Mouse (Mus musculus): ENCODE data around the gene Nop2.

Gene Nop2

DNA sequence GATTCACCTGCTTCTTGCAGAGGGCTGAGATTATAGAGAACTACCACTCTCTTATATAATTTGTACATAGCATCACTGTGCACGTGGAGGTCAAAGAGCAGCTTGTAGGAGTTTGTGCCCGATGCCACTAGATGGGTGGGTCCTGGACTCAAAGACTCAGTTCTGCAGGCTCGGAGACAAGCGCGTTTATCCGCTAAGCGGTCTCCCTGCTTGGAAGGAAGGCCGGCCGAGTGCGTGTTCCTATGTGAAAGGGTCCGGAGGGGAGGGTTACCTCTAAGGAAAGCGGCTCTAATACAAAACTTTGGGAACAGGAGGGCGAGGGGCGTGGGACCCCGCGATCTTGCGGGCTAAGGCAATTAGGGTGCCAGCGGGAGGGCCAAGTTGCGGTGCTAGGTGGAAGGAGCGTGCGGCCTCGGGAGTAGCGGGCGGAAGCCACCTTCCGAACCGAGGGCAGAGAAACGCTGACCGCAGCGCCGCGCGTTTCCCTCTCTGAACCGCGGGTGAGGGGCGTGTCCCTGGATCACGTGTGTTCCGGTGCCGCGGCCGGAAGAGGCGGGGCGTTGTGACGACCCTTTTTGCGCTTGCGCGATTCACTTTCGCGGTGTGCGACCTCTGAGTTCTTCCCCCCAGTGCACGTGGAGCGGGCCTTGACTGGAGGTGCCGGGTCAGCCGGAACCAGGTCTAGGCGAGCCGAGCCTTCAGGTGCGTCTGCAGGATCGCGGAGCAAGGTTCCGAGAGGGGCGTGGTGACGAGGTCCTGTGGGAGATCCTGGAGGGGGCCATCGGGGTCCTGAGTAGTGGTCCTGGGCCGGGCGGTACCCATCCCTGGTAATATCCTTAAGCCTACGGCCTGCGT, at the start of gene Nop2:
Gene Nop2, plus strand, starts transcription at position 608 of the 855 bp plus-strand sequence.
- DNase-seq (ENCODE audit: low spot score in 2 of 2): peak in 1 of 2 experiments; percentile 81

DNA sequence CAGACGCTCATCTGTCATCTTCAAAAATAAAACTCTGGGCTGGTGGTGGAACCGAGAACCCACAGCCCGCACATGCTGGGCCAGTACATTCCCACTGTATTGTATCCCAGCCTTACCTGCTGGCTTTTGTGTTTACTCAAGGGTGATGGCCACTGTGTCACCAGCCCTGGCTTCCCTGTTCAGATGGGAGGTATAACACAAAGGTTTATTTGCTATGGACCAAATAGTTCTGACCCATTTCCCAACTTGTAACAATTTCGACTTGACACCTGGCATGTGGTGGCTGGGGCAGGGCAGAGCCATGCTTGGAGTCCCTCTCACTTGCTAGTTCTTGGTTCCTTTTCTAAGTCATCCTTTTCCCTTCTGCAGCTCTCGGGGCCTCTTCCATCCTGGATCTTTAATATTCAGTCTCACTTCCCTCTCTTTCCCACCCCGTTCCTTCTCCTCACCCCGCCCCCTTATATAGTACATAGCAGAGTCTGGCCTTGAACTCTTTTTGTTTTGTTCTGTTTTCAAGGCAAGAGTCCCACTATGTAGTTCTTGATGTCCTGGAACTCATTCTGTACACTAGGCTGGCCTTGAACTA, 48.8 kb upstream of the Nop2 start:
- no peak for DNase-seq (ENCODE audit: low spot score in 2 of 2)

DNA sequence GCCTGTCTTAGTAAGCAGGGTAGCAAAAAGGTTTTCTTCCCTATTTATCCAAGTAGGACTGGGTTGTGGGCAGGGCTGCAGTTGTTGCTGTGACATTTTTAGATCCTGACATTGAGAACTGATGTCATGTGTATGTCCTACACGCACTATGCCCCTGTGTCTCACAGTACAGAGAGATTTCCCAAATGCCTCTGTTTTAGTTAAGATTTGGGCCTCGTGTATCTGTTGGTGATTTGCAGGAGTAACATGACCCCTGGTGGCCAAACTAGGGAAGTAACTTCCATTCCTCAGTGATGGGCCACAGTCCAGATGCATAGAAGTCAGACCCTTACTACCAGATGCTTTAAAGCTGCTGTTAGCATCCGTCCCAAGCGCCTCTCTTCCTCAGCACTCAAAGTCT, 47.3 kb upstream of the Nop2 start:
- DNase-seq (ENCODE audit: low spot score in 2 of 2): peak in 1 of 2 experiments; percentile 82

DNA sequence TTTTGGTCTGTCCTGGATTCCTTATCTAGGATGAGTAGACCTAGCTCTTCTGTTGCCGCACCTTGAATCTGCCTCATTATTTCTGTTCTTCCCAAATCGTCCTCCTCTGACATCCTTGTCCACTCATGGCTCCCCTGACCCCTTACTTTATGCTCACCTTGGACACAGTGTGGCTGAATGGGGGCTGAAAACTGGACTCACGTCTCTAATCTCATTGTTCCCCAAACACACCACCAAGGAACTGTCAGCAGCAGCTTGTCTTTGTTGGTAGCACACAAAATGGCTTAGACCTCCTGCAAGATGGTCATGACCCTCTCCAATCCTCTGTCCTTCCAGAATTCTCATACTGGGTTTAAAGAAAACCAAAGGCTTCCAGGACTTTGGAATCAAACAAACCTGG, 43.8 kb upstream of the Nop2 start:
- no peak for DNase-seq (ENCODE audit: low spot score in 2 of 2)

DNA sequence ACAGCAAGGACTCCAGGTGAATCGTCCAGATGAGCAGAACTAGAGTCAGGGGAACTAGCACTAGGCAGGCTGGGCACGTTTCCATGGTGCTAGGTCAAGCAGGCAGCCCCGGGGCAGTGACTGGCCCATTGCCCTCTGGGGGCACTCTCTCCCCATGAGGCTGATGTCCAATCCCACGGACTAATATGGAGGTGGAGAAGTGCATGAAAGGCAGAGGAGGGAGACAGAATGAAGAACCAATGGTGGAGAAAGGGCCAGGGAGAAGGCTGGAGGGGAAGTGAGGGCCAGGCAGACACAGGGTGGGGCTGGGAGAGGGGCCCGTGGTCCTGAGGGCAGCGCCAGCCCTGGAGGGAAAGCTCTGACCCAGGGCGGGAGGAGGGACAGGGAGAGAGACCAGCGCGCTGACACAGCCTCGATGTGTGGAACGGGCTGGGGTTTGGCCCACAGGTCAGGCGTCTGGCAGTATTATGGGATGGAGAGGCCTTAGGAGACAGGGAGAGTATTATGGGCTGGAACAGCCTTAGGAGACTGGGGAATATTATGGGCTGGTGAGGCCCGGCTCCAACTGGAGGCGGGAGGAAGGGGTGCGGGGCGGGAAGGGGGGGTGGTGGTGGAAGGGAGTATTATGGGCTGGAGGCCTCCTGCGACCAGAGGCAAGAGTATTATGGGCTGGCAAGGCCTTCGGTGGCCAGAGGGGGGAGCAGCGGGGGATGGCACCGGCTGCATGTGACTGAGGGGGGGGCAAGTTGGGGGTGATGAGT, 43.0 kb upstream of the Nop2 start:
- DNase-seq (ENCODE audit: low spot score in 2 of 2): peak; percentile 69 to 73

DNA sequence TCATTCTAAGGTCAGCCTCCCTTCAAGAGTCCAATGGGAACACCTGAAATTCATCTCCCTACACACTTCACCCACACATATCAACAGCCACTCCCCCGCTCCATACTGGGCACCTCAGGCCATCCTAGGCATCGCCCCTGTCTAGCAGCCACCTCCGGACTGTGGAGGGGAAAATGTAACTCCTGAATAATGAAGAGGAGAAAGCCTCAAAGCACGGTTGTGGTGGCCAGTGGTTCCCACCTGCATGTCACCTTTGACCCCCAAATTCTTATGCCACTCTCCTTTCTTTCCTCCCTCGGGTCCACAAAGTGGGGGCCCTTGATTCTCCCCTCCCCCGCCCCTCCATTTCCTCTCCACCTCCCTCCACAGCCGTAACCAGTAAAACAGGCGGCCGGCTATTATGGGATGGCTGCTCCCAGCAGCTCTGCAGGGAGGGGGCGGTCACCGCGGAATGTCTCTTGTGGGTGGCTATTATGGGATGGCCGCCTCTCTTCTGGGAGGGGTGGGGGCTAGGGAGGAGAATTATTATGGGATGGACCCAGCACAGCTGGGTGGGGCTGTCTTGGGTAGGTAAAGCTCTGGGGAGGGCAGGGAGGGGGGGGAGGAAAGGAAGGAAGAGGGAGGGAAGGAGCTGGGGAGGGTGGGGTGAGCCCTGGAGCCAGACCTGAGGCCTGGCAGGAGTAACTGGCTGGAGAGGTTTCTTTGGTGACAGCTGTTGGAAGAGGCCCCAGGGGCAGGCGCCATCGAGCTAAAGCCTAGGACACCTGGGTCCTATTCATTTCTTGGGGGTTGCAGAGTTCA, 42.0 kb upstream of the Nop2 start:
- peak; percentile 77 to 90 for DNase-seq (ENCODE audit: low spot score in 2 of 2)

DNA sequence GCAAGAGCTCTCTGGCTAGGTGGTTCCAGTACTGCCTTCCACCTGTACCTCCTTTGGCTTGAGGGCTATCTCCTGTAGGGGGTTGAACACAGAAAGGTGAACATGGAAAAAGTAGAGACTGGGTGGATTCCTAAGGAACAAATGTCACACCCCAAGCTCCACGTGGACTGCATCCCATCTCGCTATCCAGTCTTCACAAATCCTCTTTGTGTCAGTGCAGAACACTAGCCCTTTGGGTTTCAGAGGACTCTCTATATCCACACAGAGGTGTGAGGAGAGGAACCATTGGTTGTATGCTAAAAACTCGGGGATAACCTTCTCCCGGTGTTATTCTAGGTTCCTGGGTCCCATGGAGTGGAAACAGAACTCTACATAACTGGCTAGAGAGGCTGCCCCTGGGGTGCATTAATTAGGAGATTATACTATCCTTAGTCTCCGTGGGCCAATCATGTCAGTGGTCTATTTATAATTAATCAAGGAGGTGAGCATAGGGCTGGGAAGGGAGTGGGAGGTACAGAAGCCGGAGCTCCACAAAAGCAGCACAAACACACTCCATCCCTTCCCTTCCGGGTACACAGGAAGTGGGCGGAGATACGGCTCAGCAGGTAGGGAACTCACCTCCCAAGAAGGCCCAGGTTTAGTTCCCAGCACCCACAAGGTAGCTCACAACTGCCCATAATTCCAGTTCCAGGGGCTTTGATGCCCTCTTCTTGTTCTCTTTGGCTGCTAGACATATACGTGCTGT, 41.2 kb upstream of the Nop2 start:
- no peak for DNase-seq (ENCODE audit: low spot score in 2 of 2)

DNA sequence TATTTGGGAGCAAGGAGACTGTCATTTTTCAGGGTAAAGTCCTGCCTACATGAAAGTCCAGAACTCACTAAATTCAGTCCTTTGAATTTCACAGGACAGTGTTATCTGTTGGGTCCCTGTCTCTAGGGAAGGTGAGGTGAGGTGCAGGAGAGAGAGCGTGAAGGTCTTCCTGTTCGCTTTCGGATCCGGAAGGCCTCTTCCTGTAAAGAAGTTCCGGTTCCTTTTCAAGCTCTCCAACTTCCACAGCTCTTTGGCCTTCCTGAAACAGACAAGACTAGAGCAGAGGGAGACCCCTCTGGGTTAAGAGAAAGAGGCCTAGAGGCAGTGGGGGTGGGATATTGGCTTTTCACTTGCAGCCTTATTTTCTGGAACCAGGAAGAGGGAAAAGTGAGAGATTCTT, 39.3 kb upstream of the Nop2 start:
- DNase-seq (ENCODE audit: low spot score in 2 of 2): no peak

DNA sequence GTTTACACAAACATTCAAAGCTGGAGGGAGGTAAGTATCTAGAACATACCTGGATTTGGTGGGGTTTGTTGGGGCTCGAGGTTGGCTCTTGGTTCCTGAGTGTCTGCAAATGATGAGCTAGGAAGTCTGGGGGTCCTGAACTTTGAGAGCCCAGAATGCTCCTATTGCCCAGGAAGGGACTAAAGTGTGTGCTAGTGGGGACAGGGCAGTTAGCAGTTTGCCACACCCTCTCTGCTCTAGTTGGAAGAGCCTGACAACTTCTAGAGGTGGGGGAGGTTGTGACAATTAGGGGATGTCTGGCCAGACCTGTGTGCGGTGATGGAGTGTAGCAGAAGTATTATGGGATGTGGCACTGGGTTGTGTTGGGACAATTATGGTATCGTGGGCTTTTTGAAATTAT, 36.9 kb upstream of the Nop2 start:
- DNase-seq (ENCODE audit: low spot score in 2 of 2): no peak

DNA sequence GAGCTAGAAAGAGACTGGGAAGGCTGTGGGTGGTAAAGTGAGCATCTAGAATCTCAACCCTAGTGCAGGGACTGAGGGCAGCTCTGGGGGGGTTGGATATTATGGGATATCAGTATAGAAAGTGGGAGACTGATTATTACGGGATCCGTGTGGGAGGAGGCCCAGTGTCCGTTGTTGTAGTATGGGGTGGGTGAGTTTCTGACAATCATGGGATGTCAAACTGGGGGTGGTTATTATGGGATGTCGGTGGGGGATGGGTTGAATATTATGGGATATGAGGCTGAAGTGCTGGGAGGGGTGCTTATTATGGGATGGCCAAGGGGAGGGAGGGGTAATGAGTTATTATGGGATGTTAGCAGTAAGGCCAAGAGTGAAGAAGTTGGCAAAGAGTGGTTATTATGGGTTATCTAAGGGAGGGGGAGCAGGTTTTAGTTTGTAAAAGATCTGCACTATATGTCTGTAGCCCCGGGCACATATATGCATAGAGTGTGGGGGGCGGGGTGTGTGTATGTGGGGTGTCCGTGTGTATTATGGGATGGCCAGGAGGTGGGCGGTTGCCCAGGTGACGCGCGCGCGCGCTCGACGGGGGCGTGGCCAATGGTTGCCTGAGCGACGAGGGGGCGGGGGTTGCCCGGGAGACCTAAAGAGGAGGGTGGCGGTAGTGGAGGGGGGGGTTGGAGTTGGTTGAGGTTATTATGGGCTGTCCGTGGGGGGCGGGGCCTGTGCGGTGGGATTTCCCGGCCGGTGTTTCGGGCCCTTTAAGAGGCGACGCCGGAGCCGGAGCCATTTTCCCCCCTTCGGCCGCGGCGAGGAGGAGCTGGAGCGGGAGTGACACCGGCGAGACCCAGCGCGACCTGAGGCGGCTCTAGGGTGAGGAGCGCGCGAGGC, 36.1 kb upstream of the Nop2 start, which contains the start of gene Chd4:
Gene Chd4, plus strand, starts transcription at position 591 of the 888 bp plus-strand sequence.
- DNase-seq (ENCODE audit: low spot score in 2 of 2): peak; percentile 79 to 94

DNA sequence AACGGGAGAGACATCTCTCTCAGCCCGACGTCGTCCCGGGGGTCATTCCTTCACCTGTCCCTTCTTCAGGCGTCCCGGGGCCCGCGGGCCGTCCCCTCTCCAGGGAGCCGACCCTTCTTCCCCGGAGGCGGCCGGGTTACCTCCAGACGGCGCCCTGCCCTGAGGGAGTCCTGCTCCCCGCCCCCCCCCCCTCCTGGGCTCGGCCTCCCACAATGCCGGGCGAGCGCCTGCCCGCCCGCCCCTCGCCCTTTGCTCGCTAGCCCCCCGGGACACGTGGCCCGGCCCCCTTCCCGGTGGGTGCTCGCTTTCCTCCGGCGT, 35.5 kb upstream of the Nop2 start:
- DNase-seq (ENCODE audit: low spot score in 2 of 2): no peak

DNA sequence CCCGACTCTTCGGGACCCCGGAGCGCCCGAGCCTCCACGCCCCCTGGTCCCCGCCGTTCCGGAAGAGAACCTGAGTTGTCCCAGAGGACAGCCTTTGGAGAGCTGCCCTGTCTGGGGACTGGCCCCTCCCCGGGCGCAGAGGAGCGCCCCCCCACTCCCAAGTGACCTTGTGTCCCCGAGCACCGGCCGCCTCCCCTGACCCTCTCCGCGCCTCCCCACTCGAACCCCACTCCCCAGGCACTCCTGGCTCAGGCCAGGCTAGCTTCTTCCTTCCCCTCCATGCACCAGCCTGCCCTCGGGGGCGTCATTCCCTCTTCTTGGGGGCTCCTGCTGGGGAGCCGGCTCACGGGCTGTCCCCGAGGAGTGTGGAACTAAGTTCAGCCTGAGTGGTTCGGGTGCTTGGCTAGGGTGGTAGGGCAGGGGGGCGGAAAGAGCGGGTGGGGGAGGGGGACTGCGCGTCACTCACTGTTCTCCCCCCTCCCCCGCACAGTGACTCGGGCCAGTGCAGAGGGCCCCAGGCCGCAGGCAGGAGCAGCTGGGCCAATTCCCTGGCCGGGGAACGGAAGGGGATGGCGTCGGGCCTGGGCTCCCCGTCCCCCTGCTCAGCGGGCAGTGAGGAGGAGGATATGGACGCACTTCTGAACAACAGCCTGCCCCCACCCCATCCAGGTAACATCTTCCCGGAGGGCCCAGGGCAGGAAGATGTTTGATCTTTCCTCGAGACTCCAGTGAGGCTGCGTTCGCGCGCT, 34.9 kb upstream of the Nop2 start:
- no peak for DNase-seq (ENCODE audit: low spot score in 2 of 2)

DNA sequence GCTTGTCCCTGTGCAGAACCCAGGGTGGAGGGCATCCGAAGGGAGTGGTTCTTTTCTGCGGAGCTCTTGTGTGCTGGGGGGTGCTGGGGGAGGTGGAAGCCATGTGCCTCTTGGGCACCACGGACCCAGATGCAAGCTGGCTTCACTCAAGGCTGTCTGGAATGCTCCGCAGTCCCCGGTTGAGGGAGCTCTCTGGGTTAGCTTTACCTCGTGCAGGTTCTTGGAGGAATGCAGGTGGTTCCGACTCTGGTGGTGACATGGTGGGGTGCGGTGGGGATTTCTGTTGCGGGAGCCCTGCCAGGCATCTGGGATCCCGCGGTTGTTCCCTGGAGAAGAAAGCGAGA, 34.4 kb upstream of the Nop2 start:
- DNase-seq (ENCODE audit: low spot score in 2 of 2): peak in 1 of 2 experiments; percentile 49

DNA sequence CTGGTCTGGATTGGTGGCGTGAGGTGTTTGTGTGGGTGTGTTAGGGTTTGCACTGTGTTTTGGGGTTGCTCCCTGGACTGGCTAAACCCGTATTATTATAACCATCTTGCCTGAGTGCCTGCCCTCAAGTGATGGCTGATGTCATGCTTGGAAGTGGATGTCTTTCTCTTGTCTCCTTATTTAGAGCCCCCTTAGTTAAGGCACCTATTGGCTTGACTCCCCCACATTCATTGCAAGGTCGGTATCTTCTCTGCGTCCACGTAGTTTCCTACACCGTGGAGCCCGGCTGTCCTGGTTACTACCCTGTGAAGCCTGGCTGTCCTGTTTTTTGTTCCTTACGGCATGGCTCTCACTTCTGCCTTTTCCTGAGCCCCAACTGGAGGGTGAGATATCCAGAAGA, 33.8 kb upstream of the Nop2 start:
- no peak for DNase-seq (ENCODE audit: low spot score in 2 of 2)

DNA sequence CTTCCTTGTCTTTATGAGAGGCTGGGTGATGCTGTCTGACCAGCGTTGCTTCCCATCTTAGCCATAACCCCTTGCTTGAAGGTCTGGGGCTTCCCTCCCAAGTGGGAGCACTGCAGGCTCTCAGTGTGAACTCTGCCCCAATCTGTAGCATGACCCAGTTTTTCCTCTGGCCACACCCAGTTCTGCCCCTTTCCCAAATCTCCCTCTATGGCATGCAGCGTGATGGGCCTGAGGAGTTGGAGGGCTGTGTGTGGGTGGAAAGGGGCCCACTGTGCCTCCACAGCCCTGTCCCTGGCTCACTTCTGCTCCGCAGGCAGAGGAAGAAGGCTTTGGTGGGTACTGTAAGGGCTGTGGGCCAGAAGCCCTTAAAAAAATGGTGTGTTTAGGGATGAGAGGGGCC, 33.2 kb upstream of the Nop2 start:
- DNase-seq (ENCODE audit: low spot score in 2 of 2): no peak

DNA sequence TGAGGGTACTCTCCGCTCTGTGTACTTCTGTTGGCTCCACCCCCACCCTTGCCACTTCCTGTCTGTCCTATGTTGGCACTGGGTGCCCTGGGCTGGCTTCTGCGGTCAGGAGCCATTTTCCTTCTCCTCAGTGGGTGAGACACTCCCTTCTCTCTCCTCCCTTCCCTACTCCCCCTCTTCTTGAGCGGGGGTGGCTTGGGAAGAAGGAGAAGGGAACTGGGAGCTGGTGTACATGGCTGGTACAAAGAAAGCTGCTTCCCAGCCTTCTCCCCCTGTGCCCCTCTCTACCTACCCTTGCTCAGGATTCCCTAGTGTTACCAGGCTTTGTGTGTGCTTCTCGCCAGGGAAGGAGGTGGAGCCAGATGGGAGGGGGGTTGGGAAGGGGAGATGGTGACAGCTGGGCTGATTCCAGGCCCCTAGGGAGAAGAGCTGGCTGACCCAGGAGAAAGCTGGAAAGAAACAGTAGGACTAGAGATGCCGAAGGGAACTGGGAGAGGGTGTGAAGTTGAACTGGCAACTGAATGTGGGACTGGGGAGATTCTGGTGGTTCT, 32.2 kb upstream of the Nop2 start:
- no peak for DNase-seq (ENCODE audit: low spot score in 2 of 2)

DNA sequence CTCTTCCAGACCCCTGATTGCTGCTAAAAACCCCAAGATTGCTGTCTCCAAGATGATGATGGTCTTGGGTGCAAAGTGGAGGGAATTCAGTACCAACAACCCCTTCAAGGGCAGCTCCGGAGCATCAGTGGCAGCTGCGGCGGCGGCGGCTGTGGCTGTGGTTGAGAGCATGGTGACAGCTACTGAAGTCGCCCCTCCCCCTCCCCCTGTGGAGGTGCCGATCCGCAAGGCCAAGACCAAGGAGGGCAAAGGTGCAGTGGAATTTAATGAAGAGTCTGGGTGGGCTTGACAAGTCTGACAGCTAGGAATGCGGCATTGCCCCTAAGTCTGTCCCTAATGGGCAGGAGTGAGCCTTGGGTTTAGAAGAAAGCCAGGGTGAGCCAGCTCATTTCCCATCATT, 30.3 kb upstream of the Nop2 start:
- DNase-seq (ENCODE audit: low spot score in 2 of 2): no peak

DNA sequence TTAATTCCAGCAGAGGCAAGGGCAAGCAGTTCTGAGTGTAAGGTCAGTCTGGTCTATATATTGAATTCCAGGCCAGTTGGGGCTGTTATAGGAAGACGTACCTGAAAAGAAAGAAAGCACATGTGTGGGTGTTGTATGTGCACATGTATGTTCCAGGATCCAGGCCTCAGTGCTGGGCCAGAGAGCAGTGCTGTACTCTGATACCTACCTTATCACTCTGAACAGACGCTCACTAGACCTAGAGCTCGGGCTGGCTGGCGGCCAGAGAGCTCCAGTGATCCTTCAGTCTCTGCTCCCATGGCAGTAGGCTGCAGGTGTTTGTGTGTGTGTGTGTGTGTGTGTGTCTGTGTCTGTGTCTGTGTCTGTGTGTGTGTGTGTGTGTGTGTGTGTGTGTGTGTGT, 27.5 kb upstream of the Nop2 start:
- no peak for DNase-seq (ENCODE audit: low spot score in 2 of 2)

DNA sequence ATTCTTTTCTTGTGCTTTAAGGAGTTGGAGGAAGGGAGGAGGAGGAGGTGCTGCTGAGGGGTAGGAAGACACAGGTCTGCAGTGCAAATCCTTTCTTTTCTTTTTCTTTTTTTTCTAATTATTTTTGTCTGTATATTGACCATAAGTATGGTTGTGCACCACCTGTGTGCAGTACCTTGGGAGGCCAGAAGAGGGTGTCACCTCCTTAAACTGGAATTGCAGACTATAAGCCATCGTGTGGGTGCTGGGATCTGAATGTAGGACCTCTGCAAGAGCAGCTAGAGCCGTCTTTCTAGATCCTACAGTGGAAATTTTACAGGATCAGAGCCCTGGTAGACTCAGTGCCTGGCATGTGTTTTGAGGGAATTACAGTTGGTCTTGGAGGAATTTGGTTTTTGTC, 24.0 kb upstream of the Nop2 start:
- no peak for DNase-seq (ENCODE audit: low spot score in 2 of 2)
